Mouse (Mus musculus) C2C12 (cell line): ENCODE results near the gene C730034F03Rik.

Experiments
- CEBPB ChIP-seq: IDR thresholded peaks from one replicate; pipeline ENCODE4 v1.6.1; 2011; ENCODE audit warnings: low read depth, mild to moderate bottlenecking, control low read depth, moderate library complexity
- CTCF ChIP-seq: IDR thresholded peaks from one replicate; pipeline ENCODE4 v1.5.1; 2011; ENCODE audit not compliant: control insufficient read depth, insufficient read depth, insufficient read length
- MAX ChIP-seq: IDR thresholded peaks from one replicate; pipeline ENCODE4 v1.6.1; 2011; ENCODE audit warnings: mild to moderate bottlenecking, control low read depth
- MYOD1 ChIP-seq: IDR thresholded peaks from one replicate; pipeline ENCODE4 v1.6.1; 2011; ENCODE audit warnings: low read depth; ENCODE audit not compliant: control insufficient read depth, insufficient read length

DNA sequence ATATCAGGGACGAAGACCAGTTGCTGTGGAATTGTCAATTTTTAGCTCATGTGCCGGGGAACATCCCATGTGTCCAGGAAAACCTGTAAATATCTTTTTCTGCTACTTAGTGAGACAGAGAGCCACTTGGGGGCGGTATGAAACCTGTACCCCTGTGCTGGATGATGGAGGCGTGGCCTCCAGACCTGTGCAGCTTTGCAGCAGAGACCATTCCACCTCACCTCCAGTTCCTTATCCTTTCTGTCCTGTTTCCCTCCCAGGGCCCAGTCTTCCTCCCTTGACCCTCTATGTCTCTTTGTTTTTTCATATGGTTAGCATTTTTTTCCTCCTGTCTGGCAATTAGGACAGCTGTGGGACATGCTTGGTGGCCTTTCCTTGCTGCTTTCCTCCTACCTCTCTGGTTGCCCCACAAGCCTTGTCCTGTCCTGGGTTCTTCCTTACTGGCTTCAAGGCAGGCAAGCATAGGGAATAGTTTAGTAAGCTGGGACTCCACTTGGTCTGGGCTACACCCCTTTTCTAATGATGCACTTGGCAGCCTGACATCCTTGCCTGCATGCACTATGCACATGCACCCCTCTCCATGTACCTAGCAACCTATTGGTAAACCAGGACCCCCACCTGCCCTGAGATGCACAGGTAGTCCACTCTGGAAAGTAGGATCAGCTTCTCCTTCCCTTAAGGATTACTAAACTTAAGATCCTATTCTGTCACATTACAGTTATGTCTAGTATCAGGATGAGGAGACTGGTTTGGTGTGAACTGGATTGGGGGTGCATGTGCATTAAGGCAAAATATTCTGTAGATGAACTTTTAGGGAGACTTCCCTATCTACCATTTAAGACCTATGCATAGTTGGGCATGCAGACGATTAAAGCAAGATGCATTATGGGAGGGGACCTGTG, 34.2 kb downstream of the C730034F03Rik start:
- TF ChIP-seq CEBPB (no peak), MYOD1 (no peak), MAX (no peak), CTCF (peak; percentile 12)
